Mouse (Mus musculus): ENCODE results near the gene Fam81a.

GRCm38 (mm10) chr9:70040570-70040969 lies 101.8 kb downstream of the Fam81a start:
- TF ChIP-seq CTCF (IDR thresholded peaks at IDR 0.05; ENCODE audit: extremely low read depth, insufficient read depth, insufficient read length, insufficient replicate concordance), result no peak
- no peak for TF ChIP-seq POLR2A (IDR thresholded peaks at IDR 0.05; ENCODE audit: low read depth, low read length)

Data from spleen, adult 2 months (tissue).